Mouse (Mus musculus): Measurements from ENCODE around the gene Pcolce.

DNA sequence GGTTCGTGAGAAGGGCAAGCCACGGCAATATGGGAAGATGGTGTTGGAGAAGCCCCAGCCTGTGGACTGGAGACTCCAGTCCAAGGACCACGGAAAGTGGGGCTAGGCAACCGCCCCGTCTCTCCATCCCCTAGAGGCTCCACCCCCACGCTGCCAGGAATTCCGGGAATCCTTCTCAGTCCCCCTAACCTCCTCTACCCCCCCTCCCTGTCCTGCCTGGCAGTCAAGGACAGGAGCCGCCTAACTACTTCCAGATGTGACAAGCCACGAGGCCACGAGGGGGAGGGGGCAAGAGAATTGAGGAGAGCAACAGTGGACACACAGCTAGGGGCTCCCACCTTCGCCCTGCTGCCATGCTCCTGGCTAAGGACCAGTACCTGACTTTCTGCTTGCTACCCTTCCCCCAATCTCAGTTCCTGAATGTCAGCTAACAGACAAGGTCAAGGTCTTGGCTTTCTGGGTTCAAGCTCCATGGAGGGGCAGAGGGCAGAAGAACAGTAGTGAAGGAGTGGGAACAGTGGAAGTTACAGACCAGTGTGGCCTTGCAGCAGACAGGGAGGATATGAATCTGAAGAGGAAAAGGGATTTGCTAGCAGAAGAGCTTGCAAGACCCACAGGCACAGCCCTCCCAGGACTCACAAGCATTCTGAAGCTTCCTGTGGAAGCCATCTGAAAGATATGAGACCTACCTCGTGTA, 2.9 kb downstream of the Pcolce start:
- TF ChIP-seq CTCF (IDR thresholded peaks at IDR 0.05; ENCODE audit: low read depth, low read length) (no peak), POLR2A (IDR thresholded peaks at IDR 0.05; ENCODE audit: extremely low read depth, insufficient read depth, low read length) (no peak)
